Mouse (Mus musculus) cerebellum, adult 2 months (tissue): Measurements from ENCODE around the gene Gabrg3.

ENCODE experiments used
- CTCF ChIP-seq: fragments of 200-500 bp; IDR thresholded peaks from 2 replicates; pipeline ENCODE4 v1.5.1; 2011; ENCODE audit warnings: low read depth, mild to moderate bottlenecking, control low read depth, low read length, moderate library complexity, borderline replicate concordance; ENCODE audit not compliant: insufficient read depth
- POLR2A ChIP-seq: fragments of 200-500 bp; IDR thresholded peaks from 2 replicates; pipeline ENCODE4 v1.6.1; 2011; ENCODE audit warnings: low read length, control low read depth, borderline replicate concordance; ENCODE audit not compliant: insufficient read depth

- TF ChIP-seq CTCF (no peak), POLR2A (no peak)
Measured at GRCm38 (mm10) chr7:57260201-57260600, 126.8 kb downstream of the Gabrg3 start.
